Mouse (Mus musculus) skeletal muscle tissue, adult 2 months (tissue): ENCODE measurements around the gene H2-T22.
A peak's percentile ranks its signal among the peaks of the same experiment; 100 is the strongest.

Experiments used
- DNase-seq: peaks from one replicate; pipeline ENCODE4 v3.0.0-alpha.2; 2012; ENCODE audit warnings: low read depth, low spot score

The H2-T22 gene

GRCm38 (mm10) chr17:35998545-35999305 is 43.8 kb downstream of the H2-T22 start:
- DNase-seq, result no peak

GRCm38 (mm10) chr17:35997713-35998510 is 44.6 kb downstream of the H2-T22 start:
- DNase-seq, result no peak

GRCm38 (mm10) chr17:35996949-35997348 is 45.6 kb downstream of the H2-T22 start:
- DNase-seq, result peak; percentile 94

- no peak for DNase-seq
These were observed 47.7 kb downstream of the H2-T22 start for GRCm38 (mm10) chr17:35994879-35995240.

GRCm38 (mm10) chr17:35994175-35994878 is 48.2 kb downstream of the H2-T22 start:
- DNase-seq, result peak; percentile 88

- DNase-seq, result peak; percentile 80
These were observed 48.9 kb downstream of the H2-T22 start for GRCm38 (mm10) chr17:35993675-35994074.

GRCm38 (mm10) chr17:35991781-35992180 is 50.8 kb downstream of the H2-T22 start:
- DNase-seq, result no peak
